Mouse (Mus musculus): Measurements from ENCODE around the gene Rad51b. TPM values are rescaled to one million over a fixed set of nuclear protein-coding genes. Genes with fewer than 3 reads are reported as not detected.

Rad51b gene
- polyA plus RNA-seq, 1 experiment from 2014 or later: 7.7 TPM

DNA sequence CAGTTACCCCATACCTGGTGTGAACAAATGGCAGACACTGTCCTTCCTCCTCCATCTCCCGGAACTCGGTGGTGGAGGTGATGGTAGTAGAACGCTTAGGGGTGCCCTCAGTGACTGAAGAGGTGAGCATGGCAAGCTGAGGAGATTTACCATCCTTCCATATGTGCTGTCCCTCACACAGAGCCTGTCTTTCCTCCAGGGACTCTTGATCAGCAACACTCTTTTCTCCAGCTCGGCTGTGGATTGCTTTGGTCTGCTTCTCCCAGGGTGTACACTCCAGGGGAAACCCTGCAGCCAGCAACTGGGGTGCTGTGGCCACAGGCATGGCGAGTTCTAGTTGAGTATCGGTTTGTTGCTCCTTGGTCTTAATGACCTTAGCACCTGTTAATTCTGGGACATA is 350.3 kb downstream of the Rad51b start:
- H3K27me3 ChIP-seq: no peaks in the 10 kb centered on the region
- H3K9me3 ChIP-seq: no peaks in the 10 kb centered on the region
- ATAC-seq (ENCODE audit: low FRiP score): no peak
- H3K36me3 ChIP-seq (replicated peaks): no peaks in the 10 kb centered on the region
- H3K27ac ChIP-seq: no peak overlapping the region
- no peak overlapping the region for H3K4me2 ChIP-seq
- 93% methylated on average over 6 of the region's 6 CpGs for WGBS
- H3K9ac ChIP-seq: no peak overlapping the region
- no peak overlapping the region for H3K4me3 ChIP-seq (replicated peaks)
- H3K4me1 ChIP-seq: peaks cover 9% of the 10 kb centered on the region

DNA sequence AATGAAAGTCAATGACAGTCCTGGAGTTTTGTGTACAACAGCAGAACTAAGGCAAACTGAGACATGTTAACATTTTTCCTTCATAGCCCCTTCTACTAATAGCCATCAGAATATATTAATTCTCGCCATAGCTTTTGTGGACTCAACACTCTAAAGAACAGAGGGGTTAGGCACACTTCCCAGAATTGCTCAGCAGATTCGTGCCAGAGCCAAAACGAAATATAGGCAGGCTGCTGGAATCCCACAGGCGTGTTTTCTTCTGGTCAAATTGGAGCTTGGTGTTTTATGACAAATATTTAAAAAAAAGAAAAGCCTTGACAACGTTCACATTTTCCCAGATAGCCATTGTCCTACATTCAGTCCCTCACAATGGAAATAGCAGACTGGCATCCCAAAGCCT is 350.9 kb downstream of the Rad51b start:
- 77% methylated on average over 5 of the region's 5 CpGs for WGBS
- no peak overlapping the region for H3K27ac ChIP-seq

GRCm38 (mm10) chr12:79648812-79649700 is 352.0 kb downstream of the Rad51b start:
- no peak for ATAC-seq (ENCODE audit: low FRiP score)
- H3K27ac ChIP-seq: 0 out of 2 replicates have a peak overlapping the region, but pooled peaks have one; percentile 10

More for the DNA sequence above, 350.9 kb downstream of the Rad51b start:
- H3K4me2 ChIP-seq: no peak overlapping the region
- H3K36me3 ChIP-seq (replicated peaks): no peaks in the 10 kb centered on the region
- H3K9ac ChIP-seq: no peak overlapping the region
- no peaks in the 10 kb centered on the region for H3K27me3 ChIP-seq
- H3K4me3 ChIP-seq (replicated peaks): no peak overlapping the region
- no peak for ATAC-seq (ENCODE audit: low FRiP score)
- peaks cover 9% of the 10 kb centered on the region for H3K4me1 ChIP-seq
- no peaks in the 10 kb centered on the region for H3K9me3 ChIP-seq

GRCm38 (mm10) chr12:79649796-79650195 is 352.7 kb downstream of the Rad51b start:
- Histone ChIP-seq H3K4me1 (peaks cover 9% of the 10 kb centered on the region), H3K9ac (no peak overlapping the region), H3K27ac (no peak overlapping the region), H3K4me2 (no peak overlapping the region), H3K36me3 (replicated peaks) (no peaks in the 10 kb centered on the region), H3K9me3 (no peaks in the 10 kb centered on the region), H3K4me3 (replicated peaks) (no peak overlapping the region), H3K27me3 (no peaks in the 10 kb centered on the region)
- ATAC-seq (ENCODE audit: low FRiP score): no peak

More at GRCm38 (mm10) chr12:79648812-79649700, 352.0 kb downstream of the Rad51b start:
- WGBS: 39% methylated on average over 7 of the region's 7 CpGs
- peaks cover 9% of the 10 kb centered on the region for H3K4me1 ChIP-seq
- H3K9ac ChIP-seq: peak overlapping the region; percentile 17; the same call in 1 of the 2 replicates
- no peak overlapping the region for H3K4me2 ChIP-seq
- no peaks in the 10 kb centered on the region for H3K36me3 ChIP-seq (replicated peaks)
- H3K9me3 ChIP-seq: no peaks in the 10 kb centered on the region
- no peaks in the 10 kb centered on the region for H3K27me3 ChIP-seq
- H3K4me3 ChIP-seq (replicated peaks): no peak overlapping the region

DNA sequence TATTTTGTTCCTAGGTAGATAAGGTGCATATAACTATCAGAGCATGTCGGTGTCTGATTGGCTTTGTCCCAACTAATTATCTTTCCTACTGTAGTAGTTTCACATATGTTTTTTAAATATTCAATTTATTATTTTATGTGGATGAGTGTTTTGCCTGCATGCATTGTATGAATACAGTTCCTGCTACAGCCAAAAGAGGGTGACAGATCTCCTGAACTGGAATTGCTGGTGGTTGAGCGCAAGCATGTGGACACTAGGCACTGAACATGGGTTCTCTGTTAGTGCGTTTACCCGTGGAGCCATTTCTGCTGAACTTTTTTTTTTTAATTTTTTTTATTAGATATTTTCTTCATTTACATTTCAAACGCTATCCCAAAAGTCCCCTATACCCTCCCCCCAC is 358.1 kb downstream of the Rad51b start:
- WGBS: 97% methylated on average over 5 of the region's 5 CpGs
- no peak overlapping the region for H3K4me3 ChIP-seq (replicated peaks)
- no peaks in the 10 kb centered on the region for H3K36me3 ChIP-seq (replicated peaks)
- ATAC-seq (ENCODE audit: low FRiP score): no peak
- no peaks in the 10 kb centered on the region for H3K27me3 ChIP-seq
- no peak overlapping the region for H3K27ac ChIP-seq
- H3K9me3 ChIP-seq: no peaks in the 10 kb centered on the region
- H3K4me2 ChIP-seq: no peak overlapping the region
- no peak overlapping the region for H3K9ac ChIP-seq
- H3K4me1 ChIP-seq: no peaks in the 10 kb centered on the region

DNA sequence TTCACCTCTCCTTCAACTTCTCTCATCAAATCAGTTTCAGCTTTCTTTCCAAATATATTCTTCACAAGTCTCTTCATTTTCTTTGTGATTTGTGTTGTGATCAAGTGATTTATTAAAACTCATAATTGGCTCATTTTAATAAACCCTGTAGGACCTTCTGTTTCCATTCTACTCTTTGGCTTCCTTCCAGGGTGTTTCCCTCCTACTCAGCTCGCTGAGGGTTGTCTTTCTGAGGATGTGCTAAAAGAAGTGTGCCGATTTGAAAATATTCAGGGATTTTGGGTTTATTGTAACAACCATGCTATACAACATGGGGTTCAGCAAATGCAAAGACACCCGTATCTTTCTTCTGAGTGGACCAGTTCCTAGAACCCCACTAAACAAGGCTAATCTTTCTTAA is 361.8 kb downstream of the Rad51b start:
- no peak overlapping the region for H3K4me2 ChIP-seq
- ATAC-seq (ENCODE audit: low FRiP score): no peak

GRCm38 (mm10) chr12:79661270-79661669 is 364.2 kb downstream of the Rad51b start:
- no peak overlapping the region for H3K9ac ChIP-seq
- 14% methylated on average over 2 of the region's 2 CpGs for WGBS
- ATAC-seq (ENCODE audit: low FRiP score): no peak

More for the DNA sequence above, 361.8 kb downstream of the Rad51b start:
- no peak overlapping the region for H3K4me3 ChIP-seq (replicated peaks)
- H3K4me1 ChIP-seq: peaks cover 11% of the 10 kb centered on the region
- H3K36me3 ChIP-seq (replicated peaks): no peaks in the 10 kb centered on the region
- no peak overlapping the region for H3K27ac ChIP-seq
- no peak overlapping the region for H3K9ac ChIP-seq
- H3K27me3 ChIP-seq: no peaks in the 10 kb centered on the region
- 93% methylated on average over 3 of the region's 3 CpGs for WGBS
- H3K9me3 ChIP-seq: no peaks in the 10 kb centered on the region

DNA sequence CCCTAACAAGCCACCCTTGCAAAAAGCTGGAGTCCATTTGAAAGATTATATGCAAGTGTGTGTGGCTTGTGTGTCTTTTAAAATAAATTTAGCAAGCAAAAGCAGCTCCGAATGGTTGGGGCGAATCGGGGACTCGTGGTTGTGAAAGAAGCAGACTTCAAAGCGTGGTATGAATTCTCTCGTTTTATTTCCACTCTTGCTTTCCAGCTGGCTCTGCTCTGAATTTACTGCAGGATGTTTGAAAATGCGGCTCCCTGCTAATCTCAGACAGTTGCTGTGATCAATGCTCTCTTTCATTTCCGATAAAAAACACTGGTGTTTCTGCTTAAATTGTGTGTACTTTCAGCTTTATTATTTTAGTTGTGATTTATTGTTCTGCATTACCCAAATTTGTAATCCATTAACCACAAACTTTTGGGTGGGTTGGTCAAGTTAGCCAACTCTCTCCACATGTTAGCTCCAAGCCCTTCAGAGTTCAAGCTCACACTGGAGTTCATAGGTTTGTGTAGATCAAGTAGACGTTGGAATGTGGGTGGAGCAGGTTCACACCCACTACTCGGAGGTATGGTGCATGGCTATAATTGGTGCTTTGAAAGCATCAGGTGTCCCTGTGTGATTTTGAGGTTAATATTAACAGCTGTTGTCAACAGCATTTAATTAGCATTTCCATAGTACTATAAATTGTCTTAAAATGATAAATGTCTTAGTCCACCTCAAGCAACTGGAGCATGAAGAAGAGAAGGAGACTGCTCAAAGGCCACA is 366.2 kb downstream of the Rad51b start:
- H3K4me3 ChIP-seq (replicated peaks): no peak overlapping the region
- H3K27ac ChIP-seq: no peak overlapping the region
- WGBS: 89% methylated on average over 10 of the region's 10 CpGs
- no peaks in the 10 kb centered on the region for H3K36me3 ChIP-seq (replicated peaks)
- H3K9ac ChIP-seq: no peak overlapping the region
- no peaks in the 10 kb centered on the region for H3K27me3 ChIP-seq
- no peak overlapping the region for H3K4me2 ChIP-seq
- ATAC-seq (ENCODE audit: low FRiP score): no peak
- no peaks in the 10 kb centered on the region for H3K9me3 ChIP-seq
- H3K4me1 ChIP-seq: peaks cover 11% of the 10 kb centered on the region

More at GRCm38 (mm10) chr12:79661270-79661669, 364.2 kb downstream of the Rad51b start:
- H3K4me2 ChIP-seq: no peak overlapping the region
- H3K9me3 ChIP-seq: no peaks in the 10 kb centered on the region
- H3K27ac ChIP-seq: peak overlapping the region; percentile 5; the same call in 1 of the 2 replicates
- H3K4me1 ChIP-seq: peaks cover 11% of the 10 kb centered on the region
- H3K4me3 ChIP-seq (replicated peaks): no peak overlapping the region
- H3K36me3 ChIP-seq (replicated peaks): no peaks in the 10 kb centered on the region
- H3K27me3 ChIP-seq: no peaks in the 10 kb centered on the region

- Histone ChIP-seq H3K36me3 (replicated peaks) (no peaks in the 10 kb centered on the region), H3K27ac (no peak overlapping the region), H3K4me1 (peaks cover 11% of the 10 kb centered on the region), H3K9ac (no peak overlapping the region), H3K27me3 (no peaks in the 10 kb centered on the region), H3K9me3 (no peaks in the 10 kb centered on the region), H3K4me2 (no peak overlapping the region), H3K4me3 (replicated peaks) (no peak overlapping the region)
- WGBS: 90% methylated on average over 7 of the region's 7 CpGs
- ATAC-seq (ENCODE audit: low FRiP score): no peak
Measured at GRCm38 (mm10) chr12:79663893-79664574, 367.0 kb downstream of the Rad51b start.

GRCm38 (mm10) chr12:79674846-79675439 is 377.9 kb downstream of the Rad51b start:
- H3K4me3 ChIP-seq (replicated peaks): no peak overlapping the region
- WGBS: 80% methylated on average over 11 of the region's 11 CpGs
- H3K4me2 ChIP-seq: no peak overlapping the region
- no peak for ATAC-seq (ENCODE audit: low FRiP score)
- peaks cover 5% of the 10 kb centered on the region for H3K4me1 ChIP-seq
- H3K9ac ChIP-seq: no peak overlapping the region
- no peaks in the 10 kb centered on the region for H3K9me3 ChIP-seq
- H3K27ac ChIP-seq: peak overlapping the region; percentile 19; the same call in 1 of the 2 replicates
- H3K36me3 ChIP-seq (replicated peaks): no peaks in the 10 kb centered on the region
- H3K27me3 ChIP-seq: no peaks in the 10 kb centered on the region

GRCm38 (mm10) chr12:79675440-79676176 is 378.5 kb downstream of the Rad51b start:
- 83% methylated on average over 13 of the region's 13 CpGs for WGBS

More at GRCm38 (mm10) chr12:79675440-79676176, 378.5 kb downstream of the Rad51b start:
- Histone ChIP-seq H3K4me2 (no peak overlapping the region), H3K4me3 (replicated peaks) (no peak overlapping the region), H3K9ac (no peak overlapping the region), H3K36me3 (replicated peaks) (no peaks in the 10 kb centered on the region), H3K9me3 (no peaks in the 10 kb centered on the region), H3K27ac (no peak overlapping the region), H3K27me3 (no peaks in the 10 kb centered on the region), H3K4me1 (peaks cover 12% of the 10 kb centered on the region)
- ATAC-seq (ENCODE audit: low FRiP score): no peak

Data from forebrain, embryonic 12.5 days (tissue).